Mouse (Mus musculus) erythroblast, embryonic 14.5 days (primary cell): ENCODE data around the gene Prdm12. TPM values are rescaled to one million over a fixed set of nuclear protein-coding genes. Genes with fewer than 3 reads are reported as not detected.

Experiments used
- H3K27me3 ChIP-seq: 2 replicates; pipeline ENCODE4 v1.6.1; 2012; ENCODE audit warnings: inconsistent platforms; ENCODE audit not compliant: control insufficient read depth
- H3K36me3 ChIP-seq: 2 replicates; pipeline ENCODE4 v1.6.1; 2012; ENCODE audit warnings: mild to moderate bottlenecking, inconsistent platforms; ENCODE audit not compliant: control insufficient read depth
- H3K4me1 ChIP-seq: 2 replicates; pipeline ENCODE4 v1.6.1; 2012; ENCODE audit warnings: inconsistent platforms; ENCODE audit not compliant: control insufficient read depth
- H3K4me3 ChIP-seq: replicated peaks from 2 replicates; pipeline ENCODE3; 2012; ENCODE audit warnings: moderate library complexity, mild to moderate bottlenecking, inconsistent platforms
- H3K9me3 ChIP-seq: 2 replicates; pipeline ENCODE4 v1.6.1; 2012; ENCODE audit warnings: low read length, inconsistent platforms, mixed read lengths; ENCODE audit not compliant: control insufficient read depth
- GATA1 ChIP-seq: IDR thresholded peaks from 2 replicates; pipeline ENCODE4 v1.6.1; 2012; ENCODE audit warnings: low read length, inconsistent platforms, mixed read lengths
- TAL1 ChIP-seq: IDR thresholded peaks from 3 replicates; pipeline ENCODE4 v1.6.1; 2012; ENCODE audit warnings: low read length, inconsistent platforms, mixed read lengths
- polyA plus RNA-seq: library from polyadenylated mRNA; stranded (reverse); fragments of >175 nt; gene quantifications from 2 replicates; pipeline ENCODE4 v1.2.3, GENCODE M21; 2012

Gene Prdm12
- polyA plus RNA-seq, 1 experiment: not detected

DNA sequence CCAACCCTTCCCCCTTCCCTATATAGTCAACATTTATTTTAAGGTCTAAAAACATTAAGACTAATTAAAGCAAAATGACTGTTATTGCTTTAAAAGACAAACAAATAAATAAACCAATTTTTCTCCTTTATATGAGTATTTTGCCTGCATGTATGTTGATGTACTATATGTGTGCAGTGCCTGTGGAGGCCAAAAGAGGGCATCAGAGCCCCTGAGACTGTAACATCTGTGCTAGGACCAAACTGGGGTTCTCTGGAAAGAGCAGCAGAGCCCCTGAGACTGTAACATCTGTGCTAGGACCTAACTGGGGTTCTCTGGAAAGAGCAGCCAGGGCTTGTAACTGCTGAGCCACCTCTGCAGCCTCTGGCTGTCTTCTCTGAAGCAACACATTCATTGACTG, 58.4 kb downstream of the Prdm12 start:
- Histone ChIP-seq H3K4me3 (no peak overlapping the region), H3K4me1 (peaks cover 13% of the 10 kb centered on the region), H3K9me3 (no peaks in the 10 kb centered on the region), H3K27me3 (no peaks in the 10 kb centered on the region), H3K36me3 (peaks cover 55% of the 10 kb centered on the region)
- TF ChIP-seq GATA1 (no peak), TAL1 (no peak)

- H3K27me3 ChIP-seq: no peaks in the 10 kb centered on the region
- H3K4me3 ChIP-seq: no peak overlapping the region
- H3K9me3 ChIP-seq: no peaks in the 10 kb centered on the region
- H3K36me3 ChIP-seq: peaks cover 42% of the 10 kb centered on the region
- TF ChIP-seq GATA1 (no peak), TAL1 (no peak)
- H3K4me1 ChIP-seq: peaks cover 13% of the 10 kb centered on the region
Observed at GRCm38 (mm10) chr2:31700545-31701446, 61.0 kb downstream of the Prdm12 start.

DNA sequence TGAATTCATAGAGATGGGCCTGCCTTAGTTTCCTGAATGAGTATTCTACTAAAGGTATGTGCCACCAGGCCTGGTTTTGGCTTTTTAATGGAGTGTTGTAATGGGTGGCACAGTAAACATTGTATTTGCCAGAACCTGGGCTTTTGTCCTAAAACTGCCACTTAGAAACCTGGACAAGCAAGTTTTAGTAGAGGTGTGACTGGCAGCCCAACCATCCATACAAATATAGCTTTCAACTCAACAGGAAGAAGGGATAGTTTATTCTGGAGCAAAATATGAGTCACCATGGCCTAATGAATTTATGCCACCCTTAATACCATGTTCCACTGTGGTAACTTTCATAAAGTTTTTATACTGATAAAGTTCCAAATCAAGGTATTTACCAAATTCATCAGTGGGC, 63.4 kb downstream of the Prdm12 start:
- Histone ChIP-seq H3K9me3 (no peaks in the 10 kb centered on the region), H3K27me3 (no peaks in the 10 kb centered on the region), H3K4me3 (no peak overlapping the region), H3K36me3 (peaks cover 32% of the 10 kb centered on the region), H3K4me1 (peaks cover 24% of the 10 kb centered on the region)
- no peak for TF ChIP-seq TAL1
- no peak for TF ChIP-seq GATA1

Other genes with a start within 250 kb of the Prdm12 start
- gene Ass1, start 169.8 kb upstream of the Prdm12 start, polyA plus RNA-seq: 0.04 and 0.11 TPM in 2 replicates
- gene Fubp3, start 67.4 kb upstream of the Prdm12 start, polyA plus RNA-seq: 0.96 and 1.5 TPM in 2 replicates
- gene Exosc2, start 30.7 kb downstream of the Prdm12 start, polyA plus RNA-seq: 1.1 and 1.6 TPM in 2 replicates
- gene Abl1, start 48.3 kb downstream of the Prdm12 start, polyA plus RNA-seq: 1.4 and 1.7 TPM in 2 replicates
- gene Qrfp, start 170.5 kb downstream of the Prdm12 start, polyA plus RNA-seq: not detected in 2 replicates
- not detected in 2 replicates for gene Fibcd1, start 206.0 kb downstream of the Prdm12 start, polyA plus RNA-seq
- not detected in 2 replicates for gene Lamc3, start 247.3 kb downstream of the Prdm12 start, polyA plus RNA-seq